Mouse (Mus musculus): ENCODE data around the gene Nsun2.

GRCm38 (mm10) chr13:69598867-69599266, 65.3 kb downstream of the Nsun2 start:
- no peak for TF ChIP-seq POLR2A (IDR thresholded peaks at IDR 0.05; ENCODE audit: extremely low read depth, insufficient read depth, low read length)
- TF ChIP-seq CTCF (IDR thresholded peaks at IDR 0.05; ENCODE audit: extremely low read depth, insufficient read depth, low read length): no peak

Data from cortical plate, adult 2 months (tissue).